Mouse (Mus musculus) ES-E14 (cell line): Measurements from ENCODE around the gene Tmem150b.

Experiments used
- CHD2 ChIP-seq: IDR thresholded peaks from 2 replicates; pipeline ENCODE4 v1.6.1; 2014; ENCODE audit warnings: mild to moderate bottlenecking, low read depth, low read length, inconsistent platforms
- HCFC1 ChIP-seq: IDR thresholded peaks from 2 replicates; pipeline ENCODE4 v1.6.1; 2012; ENCODE audit warnings: low read length, inconsistent platforms, borderline replicate concordance; ENCODE audit not compliant: insufficient read depth
- MAFK ChIP-seq: IDR thresholded peaks from 2 replicates; pipeline ENCODE4 v1.6.1; 2014; ENCODE audit warnings: mild to moderate bottlenecking, low read depth, low read length, inconsistent platforms; ENCODE audit not compliant: insufficient read depth
- ZC3H11A ChIP-seq: IDR thresholded peaks from 2 replicates; pipeline ENCODE4 v1.6.1; 2012; ENCODE audit warnings: low read depth, mild to moderate bottlenecking, inconsistent platforms, low read length, borderline replicate concordance
- ZNF384 ChIP-seq: IDR thresholded peaks from 2 replicates; pipeline ENCODE4 v1.6.1; 2012; ENCODE audit warnings: low read depth, low read length, inconsistent platforms

- no peak for TF ChIP-seq MAFK
- TF ChIP-seq CHD2, result no peak
- no peak for TF ChIP-seq ZNF384
- TF ChIP-seq HCFC1, result no peak
- no peak for TF ChIP-seq ZC3H11A
Observed at GRCm38 (mm10) chr7:4669156-4669555, 55.9 kb downstream of the Tmem150b start.
